Mouse (Mus musculus) testis, adult 2 months (tissue): Measurements from ENCODE around the gene Ninj2. TPM values are rescaled to one million over a fixed set of nuclear protein-coding genes. Genes with fewer than 3 reads are reported as not detected.

Source experiments
- H3K27ac ChIP-seq: fragments of 200-500 bp; 2 replicates; pipeline ENCODE4 v1.5.1; 2012; ENCODE audit warnings: low read depth, low read length; ENCODE audit not compliant: control insufficient read depth, insufficient read depth
- H3K27me3 ChIP-seq: fragments of 200-500 bp; 2 replicates; pipeline ENCODE4 v1.6.1; 2012; ENCODE audit warnings: mild to moderate bottlenecking, low read length, moderate library complexity; ENCODE audit not compliant: control insufficient read depth, insufficient read depth
- H3K36me3 ChIP-seq: fragments of 200-500 bp; 2 replicates; pipeline ENCODE4 v1.6.1; 2012; ENCODE audit warnings: mild to moderate bottlenecking, low read length; ENCODE audit not compliant: control insufficient read depth, insufficient read depth
- H3K4me1 ChIP-seq: fragments of 200-500 bp; 2 replicates; pipeline ENCODE4 v1.6.1; 2012; ENCODE audit warnings: low read length; ENCODE audit not compliant: control insufficient read depth, insufficient read depth
- H3K4me3 ChIP-seq: fragments of 200-500 bp; 2 replicates; pipeline ENCODE4 v1.5.1; 2012; ENCODE audit warnings: low read depth, mild to moderate bottlenecking, low read length, moderate library complexity, mixed read lengths; ENCODE audit not compliant: control insufficient read depth
- CTCF ChIP-seq: fragments of 200-500 bp; IDR thresholded peaks from 2 replicates; pipeline ENCODE4 v1.5.1; 2012; ENCODE audit warnings: low read depth, mild to moderate bottlenecking, inconsistent platforms, low read length, moderate library complexity; ENCODE audit not compliant: control insufficient read depth, insufficient read depth, insufficient replicate concordance
- POLR2A ChIP-seq: fragments of 200-500 bp; IDR thresholded peaks from 2 replicates; pipeline ENCODE4 v1.6.1; 2012; ENCODE audit warnings: low read depth, mild to moderate bottlenecking, inconsistent platforms, low read length, moderate library complexity; ENCODE audit not compliant: control insufficient read depth
- polyA plus RNA-seq: library from polyadenylated mRNA; depleted of rRNA; stranded (reverse); fragments of >200 nt; gene quantifications from 2 replicates; pipeline ENCODE4 v1.2.3, GENCODE M21; 2012

Ninj2 gene
- polyA plus RNA-seq, 1 experiment, result 0.17 TPM

- no peaks in the 10 kb centered on the region for H3K36me3 ChIP-seq
- no peak overlapping the region; the same call in 1 of the 2 replicates for H3K4me3 ChIP-seq
- H3K27ac ChIP-seq, result no peak overlapping the region
- H3K4me1 ChIP-seq, result peaks cover 10% of the 10 kb centered on the region
- TF ChIP-seq POLR2A, result peak; percentile 21; the same call in 1 of the 2 replicates
- no peak for TF ChIP-seq CTCF
- no peaks in the 10 kb centered on the region for H3K27me3 ChIP-seq
These were observed 59.9 kb downstream of the Ninj2 start for GRCm38 (mm10) chr6:120152739-120153696.

- Histone ChIP-seq H3K4me3 (no peak overlapping the region), H3K36me3 (no peaks in the 10 kb centered on the region), H3K4me1 (peaks cover 12% of the 10 kb centered on the region), H3K27ac (no peak overlapping the region), H3K27me3 (no peaks in the 10 kb centered on the region)
- TF ChIP-seq POLR2A, result no peak
- TF ChIP-seq CTCF, result no peak
These were observed 61.6 kb downstream of the Ninj2 start for GRCm38 (mm10) chr6:120154526-120155309.

DNA sequence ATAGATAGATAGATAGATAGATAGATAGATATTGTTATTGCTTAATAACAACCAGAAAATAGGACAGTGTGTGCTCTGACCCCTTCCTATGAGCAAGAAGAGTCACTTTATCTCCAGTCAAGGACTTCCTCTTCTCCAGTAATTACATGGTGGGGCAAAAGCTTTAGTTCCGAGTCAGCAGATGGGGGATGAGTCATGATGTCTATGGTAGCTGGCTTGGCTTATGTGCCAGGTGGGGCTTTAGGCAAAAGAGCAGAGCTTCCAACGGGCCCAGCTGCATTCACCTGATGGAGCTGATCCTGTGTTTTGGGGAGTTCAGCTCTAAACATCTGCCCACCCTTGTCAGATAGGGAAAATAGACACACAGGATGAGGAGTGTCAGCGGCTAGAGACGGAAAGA, 62.4 kb downstream of the Ninj2 start:
- H3K27me3 ChIP-seq, result no peaks in the 10 kb centered on the region
- no peaks in the 10 kb centered on the region for H3K36me3 ChIP-seq
- H3K4me1 ChIP-seq, result peaks cover 12% of the 10 kb centered on the region
- H3K4me3 ChIP-seq, result no peak overlapping the region
- TF ChIP-seq POLR2A (no peak), CTCF (no peak)
- H3K27ac ChIP-seq, result no peak overlapping the region

GRCm38 (mm10) chr6:120157479-120157878, 64.3 kb downstream of the Ninj2 start:
- no peaks in the 10 kb centered on the region for H3K27me3 ChIP-seq
- TF ChIP-seq CTCF, result no peak
- TF ChIP-seq POLR2A, result no peak
- H3K27ac ChIP-seq, result no peak overlapping the region
- no peaks in the 10 kb centered on the region for H3K36me3 ChIP-seq
- H3K4me1 ChIP-seq, result peaks cover 12% of the 10 kb centered on the region
- H3K4me3 ChIP-seq, result no peak overlapping the region

GRCm38 (mm10) chr6:120159133-120159901, 66.2 kb downstream of the Ninj2 start:
- TF ChIP-seq CTCF (no peak), POLR2A (no peak)
- H3K27ac ChIP-seq, result no peak overlapping the region; the same call in 1 of the 2 replicates
- H3K27me3 ChIP-seq, result no peaks in the 10 kb centered on the region
- peaks cover 3% of the 10 kb centered on the region; the same call in 1 of the 2 replicates for H3K4me1 ChIP-seq
- no peak overlapping the region for H3K4me3 ChIP-seq
- no peaks in the 10 kb centered on the region for H3K36me3 ChIP-seq

DNA sequence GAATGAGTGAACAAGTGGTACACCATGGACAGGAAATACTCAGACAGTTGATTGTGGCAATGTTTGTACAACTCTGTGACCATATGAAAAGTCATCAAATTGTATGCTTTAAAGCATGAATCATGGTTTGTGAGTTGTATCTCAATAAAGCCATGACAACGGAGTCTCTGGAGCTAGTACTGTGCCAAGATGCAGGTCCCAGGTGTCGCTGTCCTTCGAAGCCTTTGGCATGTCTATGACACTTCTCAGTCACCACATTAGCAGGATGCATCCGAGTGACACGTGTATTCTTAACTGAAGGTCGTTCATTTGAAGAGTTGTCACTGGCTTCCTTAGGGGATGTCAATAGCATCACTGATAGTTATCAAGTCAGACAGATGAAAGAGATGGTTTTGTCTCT, 69.8 kb downstream of the Ninj2 start:
- Histone ChIP-seq H3K4me3 (no peak overlapping the region), H3K36me3 (no peaks in the 10 kb centered on the region), H3K4me1 (peaks cover 3% of the 10 kb centered on the region; the same call in 1 of the 2 replicates), H3K27ac (no peak overlapping the region), H3K27me3 (no peaks in the 10 kb centered on the region)
- TF ChIP-seq POLR2A (no peak), CTCF (no peak)

DNA sequence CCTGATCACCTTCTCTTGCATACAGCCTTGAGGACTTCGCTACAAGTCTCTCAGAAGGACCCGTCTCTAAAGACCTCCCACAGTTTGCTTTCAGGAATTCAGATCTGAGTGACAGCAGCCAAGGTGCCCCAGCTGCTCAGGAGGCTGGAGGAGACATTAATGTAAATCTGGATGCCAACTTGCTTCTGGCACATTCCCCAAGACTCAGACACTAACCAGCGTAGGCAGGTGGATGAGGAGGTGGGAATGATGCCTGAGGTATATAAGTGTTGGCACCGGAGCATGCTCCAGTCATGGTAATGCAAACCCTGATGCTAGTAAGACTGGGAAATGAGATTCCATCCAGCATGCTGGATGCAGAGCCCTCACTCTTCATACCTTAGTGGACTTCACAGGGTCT, 71.6 kb downstream of the Ninj2 start:
- no peak overlapping the region for H3K4me3 ChIP-seq
- H3K27me3 ChIP-seq, result no peaks in the 10 kb centered on the region
- H3K36me3 ChIP-seq, result no peaks in the 10 kb centered on the region
- TF ChIP-seq POLR2A, result no peak
- TF ChIP-seq CTCF, result no peak
- no peak overlapping the region for H3K27ac ChIP-seq
- H3K4me1 ChIP-seq, result no peaks in the 10 kb centered on the region
